Comparison of ENCODE assay signal across 16 mouse cellular contexts in the genomic region with DNA sequence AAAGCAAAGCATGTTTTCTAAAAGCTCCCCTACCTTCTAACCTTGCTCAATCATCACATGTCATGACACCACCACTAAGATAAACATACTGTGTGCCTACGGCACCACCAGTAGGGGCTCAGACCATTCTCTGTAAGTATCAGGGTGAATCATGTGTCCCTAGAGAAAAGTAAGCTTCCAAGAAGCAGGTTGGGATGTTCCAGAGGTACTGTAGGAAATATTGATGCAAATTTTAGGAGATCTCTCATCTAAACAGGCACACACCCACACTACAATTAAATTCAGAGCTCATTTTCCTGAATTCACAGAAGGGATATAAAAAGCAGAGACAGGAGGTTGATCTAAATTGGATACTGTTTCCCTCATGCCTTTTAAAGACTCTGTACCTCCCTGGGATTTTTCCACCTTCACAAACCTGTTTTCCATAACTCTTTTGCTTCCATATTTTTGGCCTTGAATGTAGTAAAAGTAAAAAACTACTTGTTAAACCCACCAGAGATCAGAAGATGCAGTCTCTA. TPM values are rescaled to one million over a fixed set of nuclear protein-coding genes. Genes with fewer than 3 reads are reported as not detected.
"Had no signal": no experiment of that assay in that cellular context is flagged by ENCODE, and none has a peak within 500 bp of the region (broad histone marks: within the 10 kb centered on the region; RNA-seq: fewer than 3 reads in every experiment).

No protein-coding gene starts in this region.

- H3K4me1 ChIP-seq: limb, embryonic 10.5 days; liver, embryonic 13.5 days; midbrain, embryonic 10.5 days; neural tube, embryonic 12.5 days had no signal

- H3K27me3 ChIP-seq: liver, embryonic 13.5 days; neural tube, embryonic 12.5 days had no signal

- H3K36me3 ChIP-seq: limb, embryonic 10.5 days; liver, embryonic 13.5 days; midbrain, embryonic 10.5 days; neural tube, embryonic 12.5 days had no signal

- DNase-seq: kidney, adult 18-20 months; kidney, postnatal 10 days; kidney, postnatal 4 days; liver, embryonic 13.5 days; lung, adult 2 months; lung, postnatal 36 days; midbrain, embryonic 14.5 days; thymus, adult 2 months; thymus, postnatal 25 days had no signal

- ATAC-seq: lung, postnatal 0 days had no signal

- H3K4me3 ChIP-seq: limb, embryonic 10.5 days; liver, embryonic 13.5 days; midbrain, embryonic 10.5 days; neural tube, embryonic 12.5 days had no signal

- H3K27ac ChIP-seq: limb, embryonic 10.5 days; liver, embryonic 13.5 days; midbrain, embryonic 10.5 days; neural tube, embryonic 12.5 days; stomach, postnatal 0 days had no signal

- H3K9me3 ChIP-seq: limb, embryonic 10.5 days; liver, embryonic 13.5 days; midbrain, embryonic 10.5 days; neural tube, embryonic 12.5 days had no signal

- H3K4me2 ChIP-seq: liver, embryonic 13.5 days; neural tube, embryonic 12.5 days had no signal

- H3K9ac ChIP-seq: liver, embryonic 13.5 days; neural tube, embryonic 12.5 days had no signal

RNA-seq across cellular contexts. Expression of a gene that starts 12.4 kb away (rescaled TPM):
- total RNA-seq: megakaryocyte, adult 5-6 weeks; monocyte, adult 5-6 weeks had no signal
